Mouse (Mus musculus) liver (tissue): Measurements from ENCODE around the gene Rnls.

Experiments
- DNase-seq: peaks from one replicate; pipeline ENCODE4 v3.0.0-alpha.2; 2020; ENCODE audit warnings: mixed read lengths

Gene Rnls

GRCm38 (mm10) chr19:33259164-33259563 is 132.9 kb downstream of the Rnls start:
- no peak for DNase-seq

- no peak for DNase-seq
Measured at GRCm38 (mm10) chr19:33253893-33254292, 138.2 kb downstream of the Rnls start.

- no peak for DNase-seq
Measured at GRCm38 (mm10) chr19:33252226-33252625, 139.9 kb downstream of the Rnls start.

- DNase-seq = no peak
Measured at GRCm38 (mm10) chr19:33244196-33244595, 147.9 kb downstream of the Rnls start.

GRCm38 (mm10) chr19:33240386-33240785 is 151.7 kb downstream of the Rnls start:
- no peak for DNase-seq

- DNase-seq = no peak
Measured at GRCm38 (mm10) chr19:33232902-33233301, 159.2 kb downstream of the Rnls start.

GRCm38 (mm10) chr19:33231303-33231702 is 160.8 kb downstream of the Rnls start:
- no peak for DNase-seq

GRCm38 (mm10) chr19:33227004-33227403 is 165.1 kb downstream of the Rnls start:
- peak; percentile 60 for DNase-seq

GRCm38 (mm10) chr19:33225858-33226705 is 166.0 kb downstream of the Rnls start:
- DNase-seq = no peak

- DNase-seq = no peak
Measured at GRCm38 (mm10) chr19:33225002-33225376, 167.1 kb downstream of the Rnls start.

GRCm38 (mm10) chr19:33224181-33225001 is 167.7 kb downstream of the Rnls start:
- DNase-seq = peak; percentile 18

GRCm38 (mm10) chr19:33223766-33224165 is 168.3 kb downstream of the Rnls start:
- DNase-seq = no peak

GRCm38 (mm10) chr19:33223276-33223675 is 168.8 kb downstream of the Rnls start:
- no peak for DNase-seq

GRCm38 (mm10) chr19:33222595-33223223 is 169.4 kb downstream of the Rnls start:
- DNase-seq = peak; percentile 18

GRCm38 (mm10) chr19:33217791-33218300 is 174.2 kb downstream of the Rnls start:
- no peak for DNase-seq

GRCm38 (mm10) chr19:33209709-33210108 is 182.4 kb downstream of the Rnls start:
- DNase-seq = no peak

- no peak for DNase-seq
Measured at GRCm38 (mm10) chr19:33207991-33208390, 184.1 kb downstream of the Rnls start.

GRCm38 (mm10) chr19:33205389-33205788 is 186.7 kb downstream of the Rnls start:
- no peak for DNase-seq

- no peak for DNase-seq
Measured at GRCm38 (mm10) chr19:33202422-33202821, 189.7 kb downstream of the Rnls start.

GRCm38 (mm10) chr19:33201181-33201580 is 190.9 kb downstream of the Rnls start:
- DNase-seq = no peak

GRCm38 (mm10) chr19:33192064-33192463 is 200.0 kb downstream of the Rnls start:
- DNase-seq = no peak

GRCm38 (mm10) chr19:33188766-33189165 is 203.3 kb downstream of the Rnls start:
- DNase-seq = no peak

- no peak for DNase-seq
Measured at GRCm38 (mm10) chr19:33179595-33179994, 212.5 kb downstream of the Rnls start.
